Mouse (Mus musculus): ENCODE measurements at regions not wholly inside any gene's neighbourhood (a gene's known extent, or its start where the extent isn't known, plus 50 kb on each side); places are given as distances from the start of the nearest gene placed in this dataset.

- no peak for ATAC-seq (ENCODE audit: insufficient number of reproducible peaks, insufficient read depth, low FRiP score, low TSS enrichment, low read depth)
- 42% methylated on average over 9 of the region's 9 CpGs for WGBS
- no peaks in the 10 kb centered on the region for H3K27me3 ChIP-seq
- no peaks in the 10 kb centered on the region for H3K36me3 ChIP-seq
- no peak overlapping the region for H3K27ac ChIP-seq
- H3K4me2 ChIP-seq, result no peak overlapping the region
- H3K4me1 ChIP-seq, result peaks cover 6% of the 10 kb centered on the region; the same call in 1 of the 2 replicates
- no peak overlapping the region for H3K9ac ChIP-seq
- H3K9me3 ChIP-seq, result no peaks in the 10 kb centered on the region
- no peak overlapping the region for H3K4me3 ChIP-seq
Observed at GRCm38 (mm10) chr13:37649467-37650080, 128.6 kb upstream of the Rreb1 start.

GRCm38 (mm10) chr13:37651221-37651946 lies 126.8 kb upstream of the Rreb1 start:
- 84% methylated on average over 10 of the region's 10 CpGs for WGBS
- no peaks in the 10 kb centered on the region for H3K9me3 ChIP-seq
- no peaks in the 10 kb centered on the region for H3K27me3 ChIP-seq

DNA sequence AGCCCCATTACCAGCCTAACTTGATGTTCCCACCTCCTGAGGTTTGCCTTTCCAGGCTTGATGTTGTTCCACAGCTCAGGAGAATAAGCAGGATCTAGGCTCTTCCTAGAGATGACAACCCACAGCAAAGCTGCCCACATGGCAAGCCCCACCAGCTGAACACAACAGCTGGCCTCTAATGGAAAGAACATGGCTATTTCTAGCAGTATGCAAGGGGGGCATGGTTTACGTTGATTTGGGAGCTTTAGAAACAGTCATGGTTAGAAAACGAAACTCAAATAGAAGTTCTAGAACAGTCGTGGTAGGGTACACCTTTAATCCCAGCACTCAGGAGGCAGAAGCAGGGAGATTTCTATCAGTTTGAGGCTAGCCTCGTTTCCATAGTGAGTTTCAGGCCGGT lies 123.5 kb upstream of the Rreb1 start:
- Histone ChIP-seq H3K9me3 (no peaks in the 10 kb centered on the region), H3K4me1 (peaks cover 2% of the 10 kb centered on the region; the same call in 1 of the 2 replicates), H3K4me2 (no peak overlapping the region), H3K27me3 (no peaks in the 10 kb centered on the region), H3K27ac (no peak overlapping the region), H3K36me3 (no peaks in the 10 kb centered on the region), H3K9ac (no peak overlapping the region), H3K4me3 (no peak overlapping the region)
- ATAC-seq (ENCODE audit: insufficient number of reproducible peaks, insufficient read depth, low FRiP score, low TSS enrichment, low read depth), result no peak
- 63% methylated on average over 5 of the region's 5 CpGs for WGBS

More at GRCm38 (mm10) chr13:37651221-37651946, 126.8 kb upstream of the Rreb1 start:
- H3K4me2 ChIP-seq, result no peak overlapping the region
- H3K27ac ChIP-seq, result no peak overlapping the region
- no peak for ATAC-seq (ENCODE audit: insufficient number of reproducible peaks, insufficient read depth, low FRiP score, low TSS enrichment, low read depth)
- H3K36me3 ChIP-seq, result no peaks in the 10 kb centered on the region
- no peak overlapping the region for H3K9ac ChIP-seq
- no peak overlapping the region for H3K4me3 ChIP-seq
- H3K4me1 ChIP-seq, result peaks cover 6% of the 10 kb centered on the region; the same call in 1 of the 2 replicates

- 86% methylated on average over 16 of the region's 16 CpGs for WGBS
- ATAC-seq (ENCODE audit: insufficient number of reproducible peaks, insufficient read depth, low FRiP score, low TSS enrichment, low read depth), result no peak
- Histone ChIP-seq H3K9me3 (no peaks in the 10 kb centered on the region), H3K36me3 (no peaks in the 10 kb centered on the region), H3K4me2 (no peak overlapping the region), H3K4me3 (no peak overlapping the region), H3K9ac (no peak overlapping the region), H3K4me1 (no peaks in the 10 kb centered on the region), H3K27ac (no peak overlapping the region), H3K27me3 (no peaks in the 10 kb centered on the region)
Observed at GRCm38 (mm10) chr13:37657248-37657647, 121.0 kb upstream of the Rreb1 start.

DNA sequence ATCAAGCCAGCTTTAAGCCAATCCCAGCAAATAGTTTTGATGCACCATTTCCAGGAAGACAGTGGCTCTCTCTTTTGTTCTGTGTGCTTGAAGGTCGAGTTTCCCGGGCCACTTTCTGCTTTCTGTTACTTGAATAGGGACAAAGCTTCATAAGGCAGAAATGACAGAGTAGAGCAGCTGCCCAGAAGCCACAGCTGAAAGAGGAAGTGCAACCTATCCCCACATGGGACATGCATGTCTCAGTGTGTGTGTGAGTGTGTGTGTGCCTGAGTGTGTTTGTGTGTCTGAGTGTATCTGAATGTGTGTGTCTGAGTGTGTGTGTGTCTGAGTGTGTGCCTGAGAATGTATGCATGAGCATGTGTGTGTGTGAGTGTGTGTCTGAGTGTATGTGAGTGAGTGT lies 120.2 kb upstream of the Rreb1 start:
- no peak overlapping the region for H3K4me2 ChIP-seq
- H3K9me3 ChIP-seq, result no peaks in the 10 kb centered on the region
- H3K27me3 ChIP-seq, result no peaks in the 10 kb centered on the region
- no peak overlapping the region for H3K27ac ChIP-seq
- no peaks in the 10 kb centered on the region for H3K36me3 ChIP-seq
- no peak overlapping the region for H3K9ac ChIP-seq
- 43% methylated on average over 2 of the region's 2 CpGs for WGBS
- ATAC-seq (ENCODE audit: insufficient number of reproducible peaks, insufficient read depth, low FRiP score, low TSS enrichment, low read depth), result no peak
- H3K4me1 ChIP-seq, result no peaks in the 10 kb centered on the region
- no peak overlapping the region for H3K4me3 ChIP-seq

DNA sequence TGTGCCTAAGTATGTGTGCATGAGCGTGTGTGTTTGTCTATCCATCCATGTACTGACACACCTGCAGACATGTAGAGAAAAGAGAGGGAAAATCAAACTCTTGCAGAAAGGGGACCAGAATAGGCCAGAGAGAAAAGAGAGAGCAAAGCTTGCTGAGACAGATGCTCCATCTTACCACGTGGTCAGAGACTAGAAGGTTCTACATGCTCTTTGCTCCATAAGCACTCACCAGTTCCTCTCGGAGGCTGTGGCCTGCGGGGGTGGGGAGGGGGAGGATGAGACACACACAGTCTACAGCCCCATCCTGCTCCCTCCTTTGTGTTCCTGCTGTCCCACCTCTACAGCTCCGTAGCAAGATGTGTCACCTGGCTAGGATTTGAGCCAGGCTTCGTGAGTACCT lies 119.7 kb upstream of the Rreb1 start:
- Histone ChIP-seq H3K9me3 (no peaks in the 10 kb centered on the region), H3K4me1 (no peaks in the 10 kb centered on the region), H3K4me3 (no peak overlapping the region), H3K27ac (no peak overlapping the region), H3K27me3 (no peaks in the 10 kb centered on the region), H3K36me3 (no peaks in the 10 kb centered on the region), H3K9ac (no peak overlapping the region), H3K4me2 (no peak overlapping the region)
- 83% methylated on average over 6 of the region's 6 CpGs for WGBS
- ATAC-seq (ENCODE audit: insufficient number of reproducible peaks, insufficient read depth, low FRiP score, low TSS enrichment, low read depth), result no peak

- ATAC-seq (ENCODE audit: insufficient number of reproducible peaks, insufficient read depth, low FRiP score, low TSS enrichment, low read depth), result no peak
- Histone ChIP-seq H3K4me2 (no peak overlapping the region), H3K4me1 (no peaks in the 10 kb centered on the region), H3K9ac (no peak overlapping the region), H3K27ac (no peak overlapping the region), H3K27me3 (no peaks in the 10 kb centered on the region), H3K9me3 (no peaks in the 10 kb centered on the region), H3K4me3 (no peak overlapping the region), H3K36me3 (no peaks in the 10 kb centered on the region)
- 87% methylated on average over 4 of the region's 4 CpGs for WGBS
Observed at GRCm38 (mm10) chr13:37660083-37660482, 118.1 kb upstream of the Rreb1 start.

DNA sequence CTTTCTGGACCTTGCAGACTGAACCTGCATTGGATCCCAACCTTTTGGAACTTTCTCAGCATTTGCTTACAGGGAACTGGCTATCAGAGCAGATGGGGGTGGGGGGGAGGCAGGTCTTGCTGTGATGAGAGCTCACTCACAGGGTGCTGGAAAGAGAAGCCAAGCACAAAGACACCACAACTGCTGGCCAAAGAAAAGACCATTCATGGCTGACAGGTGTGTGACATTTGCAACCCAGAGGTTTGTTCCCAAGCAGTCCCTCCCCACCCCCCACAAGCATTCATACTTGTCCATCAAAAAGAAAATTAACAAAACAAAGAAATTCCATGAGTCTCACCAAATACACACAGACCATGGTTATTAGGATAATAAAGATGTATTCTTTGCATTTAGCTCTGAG lies 117.5 kb upstream of the Rreb1 start:
- no peak overlapping the region for H3K4me2 ChIP-seq

DNA sequence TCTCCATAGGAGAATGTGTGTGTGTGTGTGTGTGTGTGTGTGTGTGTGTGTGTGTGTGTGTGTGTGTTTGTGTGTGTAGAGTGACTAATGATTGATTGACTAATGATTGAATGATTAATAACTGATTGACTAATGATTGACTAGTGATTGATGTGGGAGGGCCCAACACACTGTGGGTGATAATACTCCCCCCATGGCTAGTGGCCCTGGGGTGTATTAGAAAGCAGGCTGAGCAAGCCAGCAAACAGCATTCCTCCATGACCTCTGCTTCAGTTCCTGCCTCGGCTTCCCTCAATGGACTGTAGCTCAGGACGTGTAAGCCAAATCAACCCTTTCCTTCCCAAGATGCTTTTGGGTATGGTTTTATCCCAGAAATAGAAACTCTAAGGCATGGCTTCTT lies 114.1 kb upstream of the Rreb1 start:
- H3K27ac ChIP-seq, result no peak overlapping the region
- 65% methylated on average over 2 of the region's 2 CpGs for WGBS
- no peak for ATAC-seq (ENCODE audit: insufficient number of reproducible peaks, insufficient read depth, low FRiP score, low TSS enrichment, low read depth)

More for the DNA sequence above, 117.5 kb upstream of the Rreb1 start:
- ATAC-seq (ENCODE audit: insufficient number of reproducible peaks, insufficient read depth, low FRiP score, low TSS enrichment, low read depth), result no peak
- Histone ChIP-seq H3K27me3 (no peaks in the 10 kb centered on the region), H3K4me3 (no peak overlapping the region), H3K9me3 (no peaks in the 10 kb centered on the region), H3K27ac (no peak overlapping the region), H3K4me1 (no peaks in the 10 kb centered on the region), H3K9ac (no peak overlapping the region), H3K36me3 (no peaks in the 10 kb centered on the region)

DNA sequence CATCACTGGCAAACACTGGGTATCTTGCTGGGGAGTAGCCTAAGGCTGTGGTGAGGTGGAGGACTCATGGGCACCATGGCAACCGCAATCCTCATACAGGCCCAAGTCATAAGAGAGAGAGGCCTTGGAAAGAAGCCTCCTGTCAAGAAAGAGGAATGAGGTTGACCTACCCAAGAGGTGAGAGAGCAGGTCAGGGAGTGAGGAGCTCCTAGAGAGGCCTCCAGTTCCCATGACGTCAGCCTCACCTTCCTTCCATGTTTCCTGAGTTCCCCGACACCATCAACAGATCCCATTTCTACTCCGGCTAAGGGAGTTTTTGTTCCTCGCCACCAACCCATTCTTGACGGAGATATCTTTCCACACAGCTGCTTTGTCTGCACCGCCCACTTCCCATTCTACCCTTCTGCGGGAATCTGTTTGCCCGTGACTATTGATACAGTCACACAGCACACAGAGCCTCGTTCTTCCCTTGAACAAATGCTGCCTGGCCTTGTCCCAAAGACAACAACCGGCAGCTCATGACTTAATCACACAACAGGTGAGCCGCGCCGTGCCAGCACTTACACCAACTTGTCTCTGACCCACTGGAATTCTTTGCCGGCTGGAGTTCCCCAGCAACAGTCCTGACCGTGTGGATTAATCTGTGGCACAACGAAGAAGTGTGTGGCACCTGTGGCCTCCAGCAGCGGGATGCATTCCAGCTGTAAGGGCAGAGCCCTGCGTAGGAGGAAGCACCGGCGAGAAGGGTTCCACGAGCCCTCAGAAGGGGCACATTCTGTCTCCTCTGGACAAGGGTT lies 111.8 kb upstream of the Rreb1 start:
- 81% methylated on average over 22 of the region's 22 CpGs for WGBS
- no peak for ATAC-seq (ENCODE audit: insufficient number of reproducible peaks, insufficient read depth, low FRiP score, low TSS enrichment, low read depth)
- Histone ChIP-seq H3K9me3 (no peaks in the 10 kb centered on the region), H3K27me3 (no peaks in the 10 kb centered on the region), H3K4me3 (no peak overlapping the region), H3K4me1 (no peaks in the 10 kb centered on the region), H3K27ac (no peak overlapping the region), H3K9ac (no peak overlapping the region), H3K4me2 (no peak overlapping the region), H3K36me3 (no peaks in the 10 kb centered on the region)

More for the DNA sequence above, 114.1 kb upstream of the Rreb1 start:
- Histone ChIP-seq H3K27me3 (no peaks in the 10 kb centered on the region), H3K9ac (no peak overlapping the region), H3K4me3 (no peak overlapping the region), H3K9me3 (no peaks in the 10 kb centered on the region), H3K4me1 (no peaks in the 10 kb centered on the region), H3K4me2 (no peak overlapping the region), H3K36me3 (no peaks in the 10 kb centered on the region)

- WGBS, result 59% methylated on average over 4 of the region's 4 CpGs
- H3K27ac ChIP-seq, result no peak overlapping the region
- H3K36me3 ChIP-seq, result no peaks in the 10 kb centered on the region
- ATAC-seq (ENCODE audit: insufficient number of reproducible peaks, insufficient read depth, low FRiP score, low TSS enrichment, low read depth), result no peak
- no peak overlapping the region for H3K4me2 ChIP-seq
- H3K27me3 ChIP-seq, result no peaks in the 10 kb centered on the region
- no peak overlapping the region for H3K4me3 ChIP-seq
- H3K9ac ChIP-seq, result no peak overlapping the region
- no peaks in the 10 kb centered on the region for H3K9me3 ChIP-seq
- no peaks in the 10 kb centered on the region for H3K4me1 ChIP-seq
Observed at GRCm38 (mm10) chr13:37667386-37667785, 110.8 kb upstream of the Rreb1 start.

- no peak overlapping the region for H3K9ac ChIP-seq
- H3K36me3 ChIP-seq, result no peaks in the 10 kb centered on the region
- no peak overlapping the region for H3K4me2 ChIP-seq
- H3K4me3 ChIP-seq, result no peak overlapping the region
- 57% methylated on average over 5 of the region's 5 CpGs for WGBS
- H3K27ac ChIP-seq, result no peak overlapping the region
- no peak for ATAC-seq (ENCODE audit: insufficient number of reproducible peaks, insufficient read depth, low FRiP score, low TSS enrichment, low read depth)
- no peaks in the 10 kb centered on the region for H3K9me3 ChIP-seq
- H3K4me1 ChIP-seq, result no peaks in the 10 kb centered on the region
- no peaks in the 10 kb centered on the region for H3K27me3 ChIP-seq
Observed at GRCm38 (mm10) chr13:37667871-37668270, 110.3 kb upstream of the Rreb1 start.
